Mouse (Mus musculus): ENCODE measurements around the gene Itgad. TPM values are rescaled to one million over a fixed set of nuclear protein-coding genes. Genes with fewer than 3 reads are reported as not detected.

The Itgad gene
- total and polyA plus RNA-seq, 3 experiments: not detected

- Histone ChIP-seq H3K9me3 (replicated peaks; ENCODE audit: insufficient read depth, low read length) (no peaks in the 10 kb centered on the region), H3K27me3 (ENCODE audit: control insufficient read depth in 1 of 2, insufficient read depth in 2 of 2, low read length in 2 of 2) (peaks cover 0 to 3% of the 10 kb centered on the region in 2 experiments; a peak in 2 of 4 replicates), H3K36me3 (ENCODE audit: control insufficient read depth in 1 of 2, insufficient read depth in 2 of 2, low read length in 2 of 2) (peaks cover 0 to 2% of the 10 kb centered on the region in 2 experiments; a peak in 1 of 4 replicates), H3K27ac (ENCODE audit: control insufficient read depth, low read depth, low read length) (no peak overlapping the region), H3K4me1 (ENCODE audit: control insufficient read depth in 1 of 2, insufficient read depth in 2 of 2, low read length in 2 of 2) (peaks cover 0 to 11% of the 10 kb centered on the region in 2 experiments; a peak in 3 of 4 replicates), H3K9ac (ENCODE audit: control insufficient read depth, low read depth, low read length, poor library complexity, severe bottlenecking) (no peak overlapping the region), H3K4me3 (ENCODE audit: control insufficient read depth in 1 of 2, insufficient read depth in 1 of 2, low read depth in 2 of 2, low read length in 2 of 2) (no peak overlapping the region), H3K79me2 (ENCODE audit: control insufficient read depth, insufficient read depth, low read length, poor library complexity) (no peaks in the 10 kb centered on the region)
- no peak for DNase-seq (ENCODE audit: low read depth, low spot score)
- TF ChIP-seq ETS1 (IDR thresholded peaks at IDR 0.05; ENCODE audit: low read depth, low read length) (no peak), ZNF384 (IDR thresholded peaks at IDR 0.05; ENCODE audit: low read depth, low read length) (no peak), UBTF (IDR thresholded peaks at IDR 0.05; ENCODE audit: borderline replicate concordance, insufficient read depth, low read depth, low read length) (no peak), MEF2A (IDR thresholded peaks at IDR 0.05; ENCODE audit: extremely low read depth, insufficient replicate concordance, low read depth, low read length, poor library complexity, severe bottlenecking) (no peak), MAX (IDR thresholded peaks at IDR 0.05; ENCODE audit: low read length) (no peak), E2F4 (IDR thresholded peaks at IDR 0.05; ENCODE audit: borderline replicate concordance, low read depth, low read length) (no peak), GABPA (IDR thresholded peaks at IDR 0.05; ENCODE audit: low read depth, low read length) (no peak), POLR2A (IDR thresholded peaks at IDR 0.05; ENCODE audit: control insufficient read depth in 1 of 2, insufficient read depth in 1 of 2, low read depth in 1 of 2, low read length in 2 of 2, poor library complexity in 1 of 2) (no peak), KAT2A (conservative IDR thresholded peaks at IDR 0.05; ENCODE audit: low read depth, low read length) (no peak), MYC (IDR thresholded peaks at IDR 0.05; ENCODE audit: low read depth, low read length) (no peak), MAFK (IDR thresholded peaks at IDR 0.05; ENCODE audit: borderline replicate concordance, low read depth, low read length) (no peak), SMC3 (IDR thresholded peaks at IDR 0.05; ENCODE audit: low read depth, low read length) (no peak), POLR2AphosphoS2 (IDR thresholded peaks at IDR 0.05; ENCODE audit: low read length) (no peak), CHD2 (IDR thresholded peaks at IDR 0.05; ENCODE audit: low read length) (no peak), MYB (IDR thresholded peaks at IDR 0.05; ENCODE audit: low read depth, low read length) (no peak), RAD21 (IDR thresholded peaks at IDR 0.05; ENCODE audit: low read depth, low read length) (no peak), SIN3A (IDR thresholded peaks at IDR 0.05; ENCODE audit: low read length) (no peak)
Observed at GRCm38 (mm10) chr7:128266056-128266455, 111.9 kb downstream of the Itgad start.

DNA sequence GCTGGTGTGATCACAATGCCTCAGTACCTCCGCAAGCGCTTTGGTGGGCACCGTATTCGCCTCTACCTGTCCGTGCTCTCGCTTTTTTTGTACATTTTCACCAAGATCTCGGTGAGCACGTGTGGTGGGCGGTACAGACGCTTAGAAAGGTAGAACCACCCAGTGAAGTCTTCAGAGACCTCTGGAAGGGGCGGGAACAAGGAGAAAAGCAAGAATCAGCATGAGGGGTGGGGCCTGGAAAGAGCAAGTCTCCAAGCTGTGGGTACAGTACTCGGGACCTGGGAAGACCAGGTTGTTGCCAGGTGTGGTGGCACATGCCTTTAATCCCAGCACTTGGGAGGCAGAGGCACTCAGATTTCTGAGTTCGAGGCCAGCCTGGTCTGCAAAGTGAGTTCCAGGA lies 113.2 kb downstream of the Itgad start:
- peaks cover 0 to 1% of the 10 kb centered on the region in 2 experiments; a peak in 2 of 4 replicates for H3K27me3 ChIP-seq (ENCODE audit: control insufficient read depth in 1 of 2, insufficient read depth in 2 of 2, low read length in 2 of 2)
- no peak overlapping the region for H3K27ac ChIP-seq (ENCODE audit: control insufficient read depth, low read depth, low read length)

More for the DNA sequence above, 113.2 kb downstream of the Itgad start:
- no peaks in the 10 kb centered on the region for H3K79me2 ChIP-seq (ENCODE audit: control insufficient read depth, insufficient read depth, low read length, poor library complexity)
- peaks cover 0 to 2% of the 10 kb centered on the region in 2 experiments; a peak in 1 of 4 replicates for H3K36me3 ChIP-seq (ENCODE audit: control insufficient read depth in 1 of 2, insufficient read depth in 2 of 2, low read length in 2 of 2)
- no peak for DNase-seq (ENCODE audit: low read depth, low spot score)
- no peak overlapping the region for H3K9ac ChIP-seq (ENCODE audit: control insufficient read depth, low read depth, low read length, poor library complexity, severe bottlenecking)
- TF ChIP-seq ZC3H11A (IDR thresholded peaks at IDR 0.05; ENCODE audit: low read depth, low read length) (no peak), GABPA (IDR thresholded peaks at IDR 0.05; ENCODE audit: low read depth, low read length) (no peak), POLR2AphosphoS2 (IDR thresholded peaks at IDR 0.05; ENCODE audit: low read length) (no peak), MAFK (IDR thresholded peaks at IDR 0.05; ENCODE audit: borderline replicate concordance, low read depth, low read length) (no peak), KAT2A (conservative IDR thresholded peaks at IDR 0.05; ENCODE audit: low read depth, low read length) (no peak), MXI1 (IDR thresholded peaks at IDR 0.05; ENCODE audit: low read depth, low read length) (no peak), MYC (IDR thresholded peaks at IDR 0.05; ENCODE audit: low read depth, low read length) (no peak), RAD21 (IDR thresholded peaks at IDR 0.05; ENCODE audit: low read depth, low read length) (no peak), POLR2A (IDR thresholded peaks at IDR 0.05; ENCODE audit: control insufficient read depth in 1 of 2, insufficient read depth in 1 of 2, low read depth in 1 of 2, low read length in 2 of 2, poor library complexity in 1 of 2) (no peak), TCF12 (IDR thresholded peaks at IDR 0.05; ENCODE audit: low read depth, low read length) (no peak), EP300 (IDR thresholded peaks at IDR 0.05; ENCODE audit: low read depth in 1 of 2, low read length in 2 of 2) (no peak), TBP (IDR thresholded peaks at IDR 0.05; ENCODE audit: low read depth, low read length) (no peak), MAZ (IDR thresholded peaks at IDR 0.05; ENCODE audit: low read depth, low read length) (no peak)
- H3K9me3 ChIP-seq (replicated peaks; ENCODE audit: insufficient read depth, low read length): no peaks in the 10 kb centered on the region
- no peak overlapping the region for H3K4me3 ChIP-seq (ENCODE audit: control insufficient read depth in 1 of 2, insufficient read depth in 1 of 2, low read depth in 2 of 2, low read length in 2 of 2)
- peaks cover 0 to 11% of the 10 kb centered on the region in 2 experiments; a peak in 3 of 4 replicates for H3K4me1 ChIP-seq (ENCODE audit: control insufficient read depth in 1 of 2, insufficient read depth in 2 of 2, low read length in 2 of 2)

Data from MEL (cell line).